Mouse (Mus musculus) bone marrow macrophage, adult 2 months (primary cell): Measurements from ENCODE around the gene Olfr319.
"Not testable (repeated sequence)": the region's sequence is repeated elsewhere in the genome, so short reads cannot be mapped to it uniquely, and the experiment has no call there.

Experiments
- CTCF ChIP-seq: IDR thresholded peaks from 2 replicates; pipeline ENCODE4 v1.5.1; 2012; ENCODE audit warnings: low read depth, mild to moderate bottlenecking, low read length, moderate library complexity
- POLR2A ChIP-seq: IDR thresholded peaks from 2 replicates; pipeline ENCODE4 v1.6.1; 2012; ENCODE audit warnings: mild to moderate bottlenecking, low read depth, low read length, borderline replicate concordance

- not testable (repeated sequence) for TF ChIP-seq POLR2A, CTCF
Observed at GRCm38 (mm10) chr11:58751096-58751495, 52.1 kb downstream of the Olfr319 start.
